Mouse (Mus musculus) embryonic fibroblast, embryonic 13.5 days (primary cell): Measurements from ENCODE around the gene Zfp746. TPM values are rescaled to one million over a fixed set of nuclear protein-coding genes. Genes with fewer than 3 reads are reported as not detected.

Source experiments
- H3K27ac ChIP-seq: 2 replicates; pipeline ENCODE4 v1.5.1; 2012; ENCODE audit warnings: low read length, control low read depth, inconsistent platforms; ENCODE audit not compliant: insufficient read depth
- H3K4me1 ChIP-seq: 2 replicates; pipeline ENCODE4 v1.6.1; 2011; ENCODE audit warnings: low read length; ENCODE audit not compliant: control insufficient read depth, insufficient read depth
- H3K4me3 ChIP-seq: 2 replicates; pipeline ENCODE4 v1.5.1; 2011; ENCODE audit warnings: mild to moderate bottlenecking, control low read depth, low read length; ENCODE audit not compliant: insufficient read depth
- CTCF ChIP-seq: IDR thresholded peaks from 2 replicates; pipeline ENCODE4 v1.5.1; 2011; ENCODE audit warnings: mild to moderate bottlenecking, control low read depth, low read length, moderate library complexity, borderline replicate concordance; ENCODE audit not compliant: insufficient read depth
- POLR2A ChIP-seq: IDR thresholded peaks from 2 replicates; pipeline ENCODE4 v1.6.1; 2011; ENCODE audit warnings: low read depth, mild to moderate bottlenecking, control low read depth, low read length, moderate library complexity
- polyA plus RNA-seq: library from polyadenylated mRNA; stranded (reverse); fragments of >200 nt; gene quantifications from 2 replicates; pipeline ENCODE4 v1.2.4, GENCODE M21; 2011; ENCODE audit warnings: low read depth; ENCODE audit not compliant: missing spikeins, insufficient read length

Zfp746 gene
- polyA plus RNA-seq, 1 experiment, result 21.1 TPM

- Histone ChIP-seq H3K27ac (peak overlapping the region; percentile 43), H3K4me3 (peak overlapping the region; percentile 72), H3K4me1 (peaks cover 5% of the 10 kb centered on the region; the same call in 1 of the 2 replicates)
- TF ChIP-seq CTCF (no peak), POLR2A (no peak)
These were observed 38.7 kb downstream of the Zfp746 start for GRCm38 (mm10) chr6:48047450-48048351.

GRCm38 (mm10) chr6:48047114-48047449 is 39.3 kb downstream of the Zfp746 start:
- H3K4me1 ChIP-seq, result peaks cover 5% of the 10 kb centered on the region; the same call in 1 of the 2 replicates
- no peak overlapping the region for H3K27ac ChIP-seq

GRCm38 (mm10) chr6:48032661-48033060 is 53.7 kb downstream of the Zfp746 start:
- Histone ChIP-seq H3K27ac (no peak overlapping the region), H3K4me3 (no peak overlapping the region), H3K4me1 (no peaks in the 10 kb centered on the region)
- TF ChIP-seq POLR2A (no peak), CTCF (no peak)

More at GRCm38 (mm10) chr6:48047114-48047449, 39.3 kb downstream of the Zfp746 start:
- TF ChIP-seq CTCF (peak; percentile 7; the same call in 1 of the 2 replicates), POLR2A (no peak)
- H3K4me3 ChIP-seq, result peak overlapping the region; percentile 72

GRCm38 (mm10) chr6:48025905-48026660 is 60.3 kb downstream of the Zfp746 start:
- no peaks in the 10 kb centered on the region; the same call in 1 of the 2 replicates for H3K4me1 ChIP-seq
- H3K4me3 ChIP-seq, result no peak overlapping the region
- TF ChIP-seq POLR2A (no peak), CTCF (no peak)
- H3K27ac ChIP-seq, result no peak overlapping the region

GRCm38 (mm10) chr6:48024994-48025345 is 61.4 kb downstream of the Zfp746 start:
- Histone ChIP-seq H3K27ac (no peak overlapping the region), H3K4me3 (no peak overlapping the region), H3K4me1 (peaks cover 2% of the 10 kb centered on the region; the same call in 1 of the 2 replicates)
- TF ChIP-seq CTCF, result no peak
- TF ChIP-seq POLR2A, result no peak

GRCm38 (mm10) chr6:48024330-48024993 is 61.9 kb downstream of the Zfp746 start:
- no peak overlapping the region for H3K4me3 ChIP-seq
- H3K4me1 ChIP-seq, result peaks cover 2% of the 10 kb centered on the region; the same call in 1 of the 2 replicates
- no peak overlapping the region for H3K27ac ChIP-seq
- TF ChIP-seq POLR2A (no peak), CTCF (no peak)

GRCm38 (mm10) chr6:48022672-48023071 is 63.7 kb downstream of the Zfp746 start:
- H3K27ac ChIP-seq, result 0 out of 2 replicates have a peak overlapping the region, but pooled peaks have one; percentile 5
- TF ChIP-seq CTCF (no peak), POLR2A (no peak)
- no peak overlapping the region for H3K4me3 ChIP-seq
- peaks cover 2% of the 10 kb centered on the region; the same call in 1 of the 2 replicates for H3K4me1 ChIP-seq

GRCm38 (mm10) chr6:48021678-48022077 is 64.7 kb downstream of the Zfp746 start:
- peak overlapping the region; percentile 23; the same call in 1 of the 2 replicates for H3K27ac ChIP-seq
- TF ChIP-seq POLR2A, result no peak
- no peak for TF ChIP-seq CTCF
- no peak overlapping the region for H3K4me3 ChIP-seq
- H3K4me1 ChIP-seq, result peaks cover 2% of the 10 kb centered on the region; the same call in 1 of the 2 replicates

- TF ChIP-seq CTCF (no peak), POLR2A (no peak)
These were observed 66.4 kb downstream of the Zfp746 start for GRCm38 (mm10) chr6:48020006-48020405.

More at GRCm38 (mm10) chr6:48020006-48020405, 66.4 kb downstream of the Zfp746 start:
- H3K27ac ChIP-seq, result no peak overlapping the region
- peaks cover 2% of the 10 kb centered on the region; the same call in 1 of the 2 replicates for H3K4me1 ChIP-seq
- no peak overlapping the region for H3K4me3 ChIP-seq
